Mouse (Mus musculus) lung, embryonic 15.5 days (tissue): ENCODE data around the gene Gfod2. TPM values are rescaled to one million over a fixed set of nuclear protein-coding genes. Genes with fewer than 3 reads are reported as not detected.

ENCODE experiments used
- ATAC-seq: fragments of 200-750 bp; cut with Nextera tagmentation; 2 replicates; pipeline ENCODE4 v1.8.0; 2017; ENCODE audit warnings: moderate number of reproducible peaks, borderline replicate concordance; ENCODE audit not compliant: low FRiP score, low TSS enrichment; ENCODE audit errors: extremely low read depth
- H3K27ac ChIP-seq: fragments of 300-500 bp; sonication (generic); 2 replicates; pipeline ENCODE4 v1.5.1; 2015; ENCODE audit warnings: moderate library complexity, mild to moderate bottlenecking, inconsistent platforms
- H3K27me3 ChIP-seq: fragments of 300-500 bp; sonication (generic); 2 replicates; pipeline ENCODE4 v1.6.1; 2015; ENCODE audit warnings: inconsistent platforms
- H3K36me3 ChIP-seq: fragments of 300-500 bp; sonication (generic); 2 replicates; pipeline ENCODE4 v1.6.1; 2015; ENCODE audit warnings: inconsistent platforms
- H3K4me1 ChIP-seq: fragments of 300-500 bp; sonication (generic); 2 replicates; pipeline ENCODE4 v1.6.1; 2015; ENCODE audit warnings: inconsistent platforms
- H3K4me2 ChIP-seq: fragments of 300-500 bp; sonication (generic); 2 replicates; pipeline ENCODE4 v1.6.1; 2015; ENCODE audit warnings: inconsistent platforms, mild to moderate bottlenecking, moderate library complexity
- H3K4me3 ChIP-seq: fragments of 300-500 bp; sonication (generic); 2 replicates; pipeline ENCODE4 v1.5.1; 2015; ENCODE audit warnings: mild to moderate bottlenecking, inconsistent platforms
- H3K9ac ChIP-seq: fragments of 300-500 bp; sonication (generic); 2 replicates; pipeline ENCODE4 v1.6.1; 2015; ENCODE audit warnings: inconsistent platforms
- H3K9me3 ChIP-seq: fragments of 300-500 bp; sonication (generic); 2 replicates; pipeline ENCODE4 v1.6.1; 2016; ENCODE audit warnings: inconsistent platforms
- WGBS: fragments of 180-500 bp; shearing (Covaris S2); methylation state at CpG from one replicate; pipeline ENCODE4 v1.1.7; 2015; 5-methylcytosine and 5-hydroxymethylcytosine counted together
- polyA plus RNA-seq: library from polyadenylated mRNA; unstranded; fragments of >200 nt; fragmentation: Nextera tagmentation; extraction: Ambion mirVana; gene quantifications from 2 replicates; pipeline ENCODE4 v1.2.1, GENCODE M21; 2015

The Gfod2 gene
- polyA plus RNA-seq: 22.5 and 23.5 TPM in 2 replicates

DNA sequence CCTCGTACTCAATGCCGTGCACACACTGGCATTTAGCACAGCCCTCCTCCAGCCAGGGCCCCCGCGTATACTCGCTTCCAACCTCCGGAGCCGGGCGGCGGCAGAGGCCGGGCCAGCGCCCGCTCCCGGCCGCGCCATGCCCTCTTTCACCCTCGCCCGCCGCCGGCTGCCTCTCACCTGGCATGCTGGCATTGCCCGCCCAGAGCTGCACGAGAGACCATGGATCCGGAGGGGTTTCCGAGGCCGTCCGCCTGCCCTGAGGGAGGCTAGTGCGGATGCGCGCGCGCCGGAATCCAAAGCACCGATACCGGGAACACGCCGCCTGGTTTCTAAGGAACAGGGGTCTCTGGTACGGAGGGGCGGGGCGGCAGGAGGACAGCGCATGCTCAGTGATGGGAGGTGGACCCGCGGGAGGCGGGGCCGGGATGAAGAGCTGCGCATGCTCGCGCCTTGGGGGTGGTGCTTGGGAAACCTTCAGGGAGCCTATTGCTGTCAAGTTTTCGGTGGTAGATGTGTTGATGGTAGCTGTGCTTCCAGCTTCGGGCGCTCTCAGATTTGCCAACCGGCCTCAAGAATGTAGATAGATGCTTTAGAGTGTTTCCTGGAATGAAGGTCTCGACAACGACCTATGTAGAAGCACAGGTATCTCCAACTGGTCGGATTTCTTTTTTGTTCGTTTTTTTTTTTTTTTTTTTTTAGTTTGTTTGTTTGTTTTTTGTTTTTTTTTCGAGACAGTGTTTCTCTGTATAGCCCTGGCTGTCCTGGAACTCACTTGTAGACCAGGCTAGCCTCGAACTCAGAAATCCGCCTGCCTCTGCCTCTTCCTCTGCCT is at the start of gene Gfod2:
Gene Gfod2, minus strand, starts transcription at position 388 of the 832 bp plus-strand sequence.
- Histone ChIP-seq H3K9me3 (no peaks in the 10 kb centered on the region), H3K9ac (peak within 1 kb of the TSS; percentile 84), H3K27me3 (no peaks in the 10 kb centered on the region), H3K4me3 (peak within 1 kb of the TSS; percentile 99), H3K4me2 (peak within 1 kb of the TSS; percentile 76), H3K36me3 (no peaks in the 10 kb centered on the region), H3K27ac (peak within 1 kb of the TSS; percentile 81), H3K4me1 (peaks cover 14% of the 10 kb centered on the region)
- 2% methylated on average over 57 of the region's 57 CpGs for WGBS
- peak; percentile 99 for ATAC-seq

DNA sequence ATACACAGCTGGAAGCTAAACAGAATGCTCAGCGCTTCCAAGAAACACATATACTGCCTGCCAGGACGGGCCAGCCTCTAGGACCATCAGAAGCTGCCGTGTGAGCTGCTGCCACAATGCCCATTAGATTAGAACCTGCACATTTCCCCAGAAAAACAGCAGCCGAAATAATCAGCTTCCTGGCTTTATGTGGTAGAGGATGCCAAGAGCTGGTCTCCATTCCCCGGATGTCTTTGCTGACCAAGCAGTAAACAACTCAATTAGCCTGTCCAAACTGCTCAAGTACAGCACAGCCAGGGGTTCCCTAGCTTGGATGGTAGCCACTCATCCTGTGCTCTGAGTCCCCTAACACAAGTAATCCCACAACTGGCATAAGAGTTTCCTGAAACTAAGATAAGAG is 49.3 kb upstream of the Gfod2 start:
- H3K4me2 ChIP-seq: no peak overlapping the region
- H3K27ac ChIP-seq: peak overlapping the region; percentile 25; the same call in 1 of the 2 replicates
- WGBS: 68% methylated on average over 5 of the region's 5 CpGs
- H3K4me1 ChIP-seq: peaks cover 16% of the 10 kb centered on the region
- no peaks in the 10 kb centered on the region for H3K9me3 ChIP-seq
- H3K4me3 ChIP-seq: no peak overlapping the region
- no peak for ATAC-seq
- peaks cover 17% of the 10 kb centered on the region for H3K36me3 ChIP-seq
- H3K27me3 ChIP-seq: no peaks in the 10 kb centered on the region
- no peak overlapping the region for H3K9ac ChIP-seq

DNA sequence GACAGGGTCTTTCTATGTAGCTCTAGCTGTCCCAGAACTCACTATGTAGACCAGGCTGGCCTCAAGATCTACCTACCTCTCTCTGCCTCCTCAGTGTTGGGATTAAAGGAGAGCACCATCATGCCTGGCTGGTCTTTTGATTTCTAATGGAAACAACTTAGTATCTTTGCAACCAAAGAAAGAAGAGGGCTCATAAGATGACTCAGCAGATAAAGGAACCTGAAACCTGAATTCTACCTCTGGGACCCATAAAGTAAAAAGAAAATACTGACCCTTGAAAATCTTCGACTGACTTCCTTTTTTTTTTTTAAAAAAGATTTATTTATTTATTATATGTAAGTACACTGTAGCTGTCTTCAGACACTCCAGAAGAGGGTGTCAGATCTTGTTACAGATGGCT is 47.5 kb upstream of the Gfod2 start:
- no peak for ATAC-seq
- WGBS: 78% methylated on average over 1 of the region's 1 CpGs

DNA sequence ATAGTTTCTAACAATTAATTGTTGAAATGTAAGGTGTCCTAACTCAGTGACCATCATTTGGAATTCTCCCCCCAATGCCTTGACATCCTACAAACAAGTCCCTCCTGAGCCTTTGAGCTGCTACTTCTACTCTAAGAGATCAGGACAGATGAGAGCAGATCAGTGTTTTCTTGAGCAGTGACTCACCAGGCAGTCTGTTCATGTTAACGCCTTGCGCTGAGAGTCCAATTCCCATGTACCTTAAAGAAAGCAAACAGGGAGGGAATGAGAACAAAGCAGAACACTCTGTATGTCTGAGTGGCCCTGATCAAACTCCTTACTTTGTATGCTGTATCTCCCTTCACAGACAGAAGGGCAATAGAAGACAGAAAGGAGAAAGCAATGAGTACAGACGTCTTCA is 46.9 kb upstream of the Gfod2 start:
- ATAC-seq: no peak
- WGBS: 68% methylated on average over 3 of the region's 3 CpGs

More for the DNA sequence above, 47.5 kb upstream of the Gfod2 start:
- peaks cover 14% of the 10 kb centered on the region for H3K4me1 ChIP-seq
- H3K9ac ChIP-seq: no peak overlapping the region
- H3K27ac ChIP-seq: no peak overlapping the region
- H3K9me3 ChIP-seq: no peaks in the 10 kb centered on the region
- peaks cover 10% of the 10 kb centered on the region for H3K36me3 ChIP-seq
- H3K27me3 ChIP-seq: no peaks in the 10 kb centered on the region
- no peak overlapping the region for H3K4me2 ChIP-seq
- H3K4me3 ChIP-seq: no peak overlapping the region

DNA sequence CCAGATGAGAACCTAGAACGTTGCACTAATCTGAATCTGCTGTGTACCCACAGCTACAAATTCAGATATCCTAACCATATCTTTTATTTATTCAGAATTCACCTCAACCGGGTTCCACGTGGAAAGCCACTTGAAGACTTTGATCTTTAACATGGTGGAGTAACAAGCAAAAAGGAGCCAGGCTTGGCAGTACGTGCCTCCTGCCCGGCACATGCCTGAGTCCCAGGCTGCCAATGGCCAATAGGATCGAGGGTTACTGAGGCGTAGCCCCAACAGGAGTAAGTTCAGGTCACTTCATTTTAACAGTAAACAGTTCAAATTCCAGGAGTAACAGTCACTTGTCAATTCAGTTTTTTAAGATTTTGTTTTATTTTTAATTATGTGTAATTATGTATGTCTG is 46.3 kb upstream of the Gfod2 start:
- H3K9ac ChIP-seq: no peak overlapping the region
- H3K4me1 ChIP-seq: peaks cover 21% of the 10 kb centered on the region
- WGBS: 84% methylated on average over 7 of the region's 7 CpGs
- H3K4me2 ChIP-seq: no peak overlapping the region
- peaks cover 10% of the 10 kb centered on the region for H3K36me3 ChIP-seq
- H3K27ac ChIP-seq: no peak overlapping the region
- no peaks in the 10 kb centered on the region for H3K9me3 ChIP-seq
- H3K27me3 ChIP-seq: no peaks in the 10 kb centered on the region
- ATAC-seq: no peak
- no peak overlapping the region for H3K4me3 ChIP-seq

More for the DNA sequence above, 46.9 kb upstream of the Gfod2 start:
- H3K9me3 ChIP-seq: no peaks in the 10 kb centered on the region
- H3K9ac ChIP-seq: no peak overlapping the region
- peaks cover 10% of the 10 kb centered on the region for H3K36me3 ChIP-seq
- peaks cover 16% of the 10 kb centered on the region for H3K4me1 ChIP-seq
- H3K4me3 ChIP-seq: no peak overlapping the region
- H3K4me2 ChIP-seq: no peak overlapping the region
- no peak overlapping the region for H3K27ac ChIP-seq
- no peaks in the 10 kb centered on the region for H3K27me3 ChIP-seq

DNA sequence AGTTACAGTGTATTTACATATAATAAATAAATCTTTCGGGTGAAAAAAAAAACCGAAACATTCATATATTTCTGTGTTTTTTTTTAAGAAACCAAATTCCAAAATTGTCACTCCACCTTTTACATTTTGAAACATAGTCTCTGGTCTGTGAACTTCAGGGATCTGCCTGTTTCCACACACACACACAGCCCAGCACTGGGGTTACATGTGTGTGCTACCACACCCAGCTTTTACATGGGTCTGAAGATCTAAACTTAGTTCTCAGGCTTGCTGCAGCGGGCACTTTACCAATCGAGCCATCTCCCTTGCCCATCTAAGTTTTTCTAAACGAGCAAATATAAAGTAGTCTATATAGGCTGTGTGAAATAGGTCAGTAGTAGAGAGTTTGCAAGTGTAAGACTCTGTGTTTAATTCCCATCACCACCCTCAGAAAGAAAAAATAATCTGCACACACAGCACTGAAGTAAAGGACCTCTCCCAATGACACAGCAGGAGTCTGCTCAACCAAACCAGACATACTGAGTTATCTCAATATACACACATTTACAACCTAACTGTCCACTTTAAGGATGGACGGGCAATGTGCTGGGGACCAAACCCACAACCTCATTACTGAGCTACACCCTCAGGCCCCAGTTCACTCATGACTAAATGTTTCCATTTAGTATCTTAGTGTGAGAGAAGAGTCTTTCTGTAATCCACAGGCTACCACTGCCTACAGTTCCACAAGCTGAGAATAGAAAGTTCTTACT is 42.9 kb upstream of the Gfod2 start:
- H3K27me3 ChIP-seq: no peaks in the 10 kb centered on the region
- H3K4me1 ChIP-seq: peaks cover 22% of the 10 kb centered on the region
- no peaks in the 10 kb centered on the region for H3K9me3 ChIP-seq
- no peak overlapping the region for H3K4me2 ChIP-seq
- ATAC-seq: no peak
- no peak overlapping the region for H3K4me3 ChIP-seq
- H3K9ac ChIP-seq: no peak overlapping the region
- WGBS: 86% methylated on average over 6 of the region's 6 CpGs
- H3K36me3 ChIP-seq: peaks cover 10% of the 10 kb centered on the region
- no peak overlapping the region for H3K27ac ChIP-seq

DNA sequence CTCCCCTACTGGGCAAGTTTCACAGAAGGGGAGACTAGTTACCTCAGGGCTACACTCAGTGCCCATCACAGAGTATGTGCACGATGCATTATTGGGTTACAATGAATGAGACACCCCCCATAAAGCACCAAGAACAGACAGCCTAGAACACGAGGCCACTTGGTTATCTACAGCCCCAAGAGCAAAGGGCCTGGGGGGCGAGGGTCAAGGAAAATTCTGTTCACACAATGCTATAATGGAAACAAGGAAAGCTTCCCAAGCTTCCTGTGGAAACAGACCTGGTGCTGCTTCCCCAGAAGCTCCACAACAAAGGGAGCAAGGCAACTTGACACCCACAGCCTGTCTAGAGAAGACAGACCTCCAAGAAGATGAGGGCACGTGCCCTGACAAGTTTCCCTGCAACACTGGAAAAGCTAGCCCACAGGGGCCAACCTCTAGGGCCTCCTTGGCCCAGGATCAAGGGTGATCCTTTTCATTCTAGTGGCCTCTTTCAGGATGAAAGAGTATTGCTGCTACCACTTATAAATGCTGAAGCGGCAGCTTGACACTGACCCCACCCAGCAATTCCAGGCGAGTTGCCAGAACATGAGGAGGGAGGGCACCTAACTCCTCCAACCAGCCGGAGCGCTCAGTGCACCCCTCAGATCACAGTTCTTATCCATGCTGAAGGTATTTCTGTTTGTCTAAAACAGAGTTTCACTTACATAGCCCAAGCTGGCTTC is 40.8 kb upstream of the Gfod2 start:
- peak; percentile 77; the same call in 1 of the 2 replicates for ATAC-seq
- H3K9ac ChIP-seq: no peak overlapping the region
- H3K4me2 ChIP-seq: peak overlapping the region; percentile 33
- peaks cover 22% of the 10 kb centered on the region for H3K4me1 ChIP-seq
- 22% methylated on average over 8 of the region's 8 CpGs for WGBS
- H3K36me3 ChIP-seq: peaks cover 4% of the 10 kb centered on the region; the same call in 1 of the 2 replicates
- H3K27me3 ChIP-seq: no peaks in the 10 kb centered on the region
- H3K9me3 ChIP-seq: no peaks in the 10 kb centered on the region
- H3K4me3 ChIP-seq: no peak overlapping the region
- H3K27ac ChIP-seq: peak overlapping the region; percentile 69

DNA sequence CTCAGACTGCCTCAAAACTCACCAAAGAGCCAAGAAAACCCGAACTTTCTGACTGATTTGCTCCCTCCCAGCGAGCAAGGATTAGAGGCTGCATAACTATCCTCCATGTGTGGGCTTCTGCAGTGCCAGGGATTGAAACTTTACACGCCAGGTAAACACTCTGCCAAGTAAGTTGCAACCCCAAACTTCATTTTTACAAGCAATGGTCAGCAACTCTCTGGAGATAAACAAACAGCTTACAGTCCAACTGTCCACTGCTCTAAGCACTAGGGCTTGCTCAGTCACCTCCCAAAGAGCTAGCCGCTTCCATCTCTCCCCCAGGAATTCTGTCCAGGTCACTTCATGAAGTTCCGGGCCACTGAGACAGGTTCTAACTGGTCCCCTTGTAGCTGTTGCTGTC is 39.9 kb upstream of the Gfod2 start:
- Histone ChIP-seq H3K27ac (0 out of 2 replicates have a peak overlapping the region, but pooled peaks have one; percentile 69), H3K4me2 (no peak overlapping the region)
- no peak for ATAC-seq

DNA sequence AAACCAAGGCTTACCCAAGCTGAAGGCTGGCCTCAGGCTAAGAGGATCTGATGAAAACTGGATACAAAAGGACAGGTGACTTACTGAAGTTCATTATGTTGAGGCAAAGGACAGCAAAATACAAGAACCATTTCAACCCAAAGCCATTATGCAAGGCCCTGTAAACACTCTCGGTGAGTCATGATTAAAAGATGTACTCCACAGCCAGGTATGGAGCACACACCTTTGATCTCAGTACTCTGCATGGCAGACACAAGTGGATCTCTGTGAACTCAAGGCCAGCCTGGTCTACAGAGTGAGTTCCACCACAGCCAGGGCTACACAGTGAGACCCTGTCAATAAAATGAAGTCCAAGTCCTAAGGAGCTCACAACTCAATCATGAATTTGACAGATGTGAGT is 37.3 kb upstream of the Gfod2 start:
- Histone ChIP-seq H3K9me3 (no peaks in the 10 kb centered on the region), H3K4me2 (no peak overlapping the region), H3K36me3 (no peaks in the 10 kb centered on the region), H3K9ac (no peak overlapping the region), H3K27ac (no peak overlapping the region), H3K4me1 (peaks cover 22% of the 10 kb centered on the region), H3K27me3 (no peaks in the 10 kb centered on the region), H3K4me3 (no peak overlapping the region)
- 56% methylated on average over 1 of the region's 1 CpGs for WGBS
- no peak for ATAC-seq

More for the DNA sequence above, 39.9 kb upstream of the Gfod2 start:
- H3K36me3 ChIP-seq: no peaks in the 10 kb centered on the region
- 91% methylated on average over 5 of the region's 5 CpGs for WGBS
- no peaks in the 10 kb centered on the region for H3K27me3 ChIP-seq
- H3K9ac ChIP-seq: no peak overlapping the region
- H3K4me1 ChIP-seq: peaks cover 22% of the 10 kb centered on the region
- no peaks in the 10 kb centered on the region for H3K9me3 ChIP-seq
- no peak overlapping the region for H3K4me3 ChIP-seq

DNA sequence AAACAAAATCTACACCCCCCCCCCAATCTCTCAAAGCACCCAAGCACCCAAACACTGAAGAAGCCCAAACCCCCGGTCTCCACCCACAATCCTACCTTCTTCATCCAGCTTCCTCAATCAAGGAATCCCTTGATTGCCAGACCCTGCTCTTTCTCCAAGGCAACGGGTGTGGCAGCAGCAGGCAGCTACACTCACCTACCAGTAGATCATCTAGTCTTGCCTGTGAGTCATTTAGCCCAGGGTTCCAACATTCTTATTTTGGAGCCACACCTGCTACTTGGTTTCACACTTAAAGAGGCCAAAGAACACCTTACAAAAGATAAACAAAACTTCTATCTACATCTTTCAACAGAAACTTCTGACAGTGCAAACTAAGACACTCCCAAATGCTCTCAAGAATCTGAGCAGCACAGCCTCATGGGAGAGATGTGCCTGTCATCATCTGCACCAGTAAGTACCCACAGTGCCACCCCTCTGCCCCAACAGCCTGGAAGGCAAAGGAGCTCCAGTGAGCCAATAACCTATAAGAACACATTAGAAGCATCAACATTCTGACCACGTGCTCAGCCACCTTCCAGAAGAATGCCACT is 35.6 kb upstream of the Gfod2 start:
- 67% methylated on average over 3 of the region's 3 CpGs for WGBS
- H3K27ac ChIP-seq: no peak overlapping the region
- no peaks in the 10 kb centered on the region for H3K27me3 ChIP-seq

DNA sequence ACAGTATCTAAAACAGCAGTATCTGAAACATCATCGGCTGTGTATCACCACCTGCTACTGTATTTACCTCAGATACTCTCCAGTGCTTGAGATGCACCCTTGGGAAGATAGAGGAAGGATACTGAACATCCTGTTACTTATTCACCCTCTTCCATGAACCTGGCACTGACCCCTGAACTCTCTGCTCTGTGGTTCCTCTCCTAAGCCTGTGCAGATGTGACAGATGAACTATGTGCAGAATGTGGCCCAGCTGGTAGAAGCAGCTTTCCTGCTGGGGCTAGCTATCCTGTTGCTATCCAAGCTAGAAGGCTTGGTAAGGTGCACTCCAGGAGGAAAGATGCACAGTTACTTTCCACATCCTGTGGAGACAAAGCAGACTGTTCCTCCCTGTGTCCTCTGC is 34.9 kb upstream of the Gfod2 start:
- WGBS: 95% methylated on average over 1 of the region's 1 CpGs
- no peak for ATAC-seq
- no peaks in the 10 kb centered on the region for H3K9me3 ChIP-seq
- no peaks in the 10 kb centered on the region for H3K27me3 ChIP-seq
- H3K4me3 ChIP-seq: no peak overlapping the region
- no peak overlapping the region for H3K4me2 ChIP-seq
- H3K36me3 ChIP-seq: no peaks in the 10 kb centered on the region
- no peaks in the 10 kb centered on the region for H3K4me1 ChIP-seq
- H3K27ac ChIP-seq: no peak overlapping the region
- H3K9ac ChIP-seq: no peak overlapping the region

More for the DNA sequence above, 35.6 kb upstream of the Gfod2 start:
- no peak for ATAC-seq
- no peak overlapping the region for H3K9ac ChIP-seq
- peaks cover 7% of the 10 kb centered on the region for H3K4me1 ChIP-seq
- H3K36me3 ChIP-seq: no peaks in the 10 kb centered on the region
- no peak overlapping the region for H3K4me2 ChIP-seq
- no peak overlapping the region for H3K4me3 ChIP-seq
- H3K9me3 ChIP-seq: no peaks in the 10 kb centered on the region
